Mouse (Mus musculus): ENCODE results near the gene Fat3. TPM values are rescaled to one million over a fixed set of nuclear protein-coding genes. Genes with fewer than 3 reads are reported as not detected.
A peak's percentile ranks its signal among the peaks of the same experiment; 100 is the strongest.

Fat3 gene
- polyA plus RNA-seq, 1 experiment from 2014 or later, result 1.8 TPM

DNA sequence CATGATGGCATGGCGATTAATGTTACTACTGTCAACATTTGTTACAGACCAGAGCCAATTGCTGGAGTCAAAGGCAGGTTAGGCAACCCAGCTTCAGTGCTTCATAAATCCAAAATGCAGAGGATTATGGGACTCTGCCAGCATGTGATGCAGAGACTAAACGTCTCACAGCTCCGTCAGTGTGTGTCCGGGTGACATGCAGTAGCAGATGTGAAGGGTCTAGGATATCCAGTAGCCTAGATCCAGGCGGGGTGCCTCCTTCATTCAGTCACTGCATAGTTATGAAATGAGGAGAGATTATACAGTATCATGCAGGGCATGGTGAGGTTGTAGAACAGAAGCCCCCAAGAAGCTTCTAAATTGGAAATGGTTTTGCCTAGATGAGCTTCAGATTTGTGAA is 379.3 kb downstream of the Fat3 start:
- no peak for ATAC-seq (ENCODE audit: insufficient number of reproducible peaks, insufficient read depth, low FRiP score, low read depth)
- WGBS, result 74% methylated on average over 5 of the region's 5 CpGs

DNA sequence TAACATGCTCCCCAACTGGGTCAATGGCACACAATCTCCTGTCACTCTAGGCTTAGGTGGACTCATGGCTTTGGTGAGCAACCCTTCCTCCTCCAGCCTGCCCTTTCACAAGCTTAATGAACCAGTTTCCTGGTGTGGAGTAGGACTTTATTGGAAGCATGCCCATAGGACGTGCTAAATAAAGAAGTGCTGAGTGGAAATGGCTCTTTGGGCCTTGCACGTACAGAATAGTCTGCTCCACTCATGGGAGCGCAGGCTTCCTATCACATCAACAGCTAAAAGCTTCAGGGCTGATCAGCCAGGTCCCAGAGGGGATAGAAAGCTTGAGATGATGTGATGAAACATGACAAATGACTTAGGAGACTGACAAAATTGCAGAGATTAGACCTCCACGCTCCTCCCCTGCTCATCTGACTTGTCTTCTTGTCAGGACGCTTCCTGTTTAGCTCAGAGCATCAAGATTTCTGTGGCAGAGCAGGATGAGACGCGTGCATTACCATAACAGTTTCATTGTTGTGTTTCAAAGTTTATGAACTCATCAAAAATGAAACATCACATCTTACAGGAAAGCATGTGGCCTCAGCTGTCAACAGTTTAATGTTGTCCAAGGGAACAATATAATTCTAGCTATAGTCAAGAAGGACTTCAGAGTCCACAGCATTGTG is 386.1 kb downstream of the Fat3 start:
- ATAC-seq (ENCODE audit: insufficient number of reproducible peaks, insufficient read depth, low FRiP score, low read depth), result peak; percentile 91
- no peak overlapping the region for H3K4me3 ChIP-seq (ENCODE audit: control insufficient read depth in 1 of 2, insufficient read depth in 1 of 2, low read depth in 1 of 2, low read length in 2 of 2)
- no peaks in the 10 kb centered on the region for H3K27me3 ChIP-seq (ENCODE audit: control insufficient read depth, insufficient read depth, low read length)
- peak overlapping the region; percentile 64 to 76 for H3K27ac ChIP-seq (replicated peaks in 1 of 2; ENCODE audit: control insufficient read depth in 1 of 2, insufficient read depth in 1 of 2, low read depth in 2 of 2, low read length in 2 of 2)
- H3K4me2 ChIP-seq (ENCODE audit: low read length), result peak overlapping the region; percentile 31; the same call in 1 of the 2 replicates
- whole genome bisulfite sequencing, result 18% methylated on average over 7 of the region's 7 CpGs
- peaks cover 7 to 14% of the 10 kb centered on the region in 2 experiments for H3K4me1 ChIP-seq (ENCODE audit: control insufficient read depth in 2 of 2, insufficient read depth in 2 of 2, low read length in 2 of 2)
- H3K9me3 ChIP-seq (ENCODE audit: control insufficient read depth, low read length), result 0 out of 2 replicates have a peak, but pooled peaks cover 3% of the 10 kb centered on the region
- H3K36me3 ChIP-seq (ENCODE audit: control insufficient read depth, insufficient read depth, low read length), result no peaks in the 10 kb centered on the region
- H3K9ac ChIP-seq (ENCODE audit: low read length), result no peak overlapping the region

More for the DNA sequence above, 379.3 kb downstream of the Fat3 start:
- Histone ChIP-seq H3K4me3 (ENCODE audit: control insufficient read depth in 1 of 2, insufficient read depth in 1 of 2, low read depth in 1 of 2, low read length in 2 of 2) (no peak overlapping the region), H3K36me3 (ENCODE audit: control insufficient read depth, insufficient read depth, low read length) (no peaks in the 10 kb centered on the region), H3K27ac (replicated peaks in 1 of 2; ENCODE audit: control insufficient read depth in 1 of 2, insufficient read depth in 1 of 2, low read depth in 2 of 2, low read length in 2 of 2) (no peak overlapping the region), H3K9me3 (ENCODE audit: control insufficient read depth, low read length) (no peaks in the 10 kb centered on the region), H3K4me2 (ENCODE audit: low read length) (no peak overlapping the region), H3K27me3 (ENCODE audit: control insufficient read depth, insufficient read depth, low read length) (no peaks in the 10 kb centered on the region), H3K4me1 (ENCODE audit: control insufficient read depth in 2 of 2, insufficient read depth in 2 of 2, low read length in 2 of 2) (no peaks in the 10 kb centered on the region), H3K9ac (ENCODE audit: low read length) (no peak overlapping the region)

DNA sequence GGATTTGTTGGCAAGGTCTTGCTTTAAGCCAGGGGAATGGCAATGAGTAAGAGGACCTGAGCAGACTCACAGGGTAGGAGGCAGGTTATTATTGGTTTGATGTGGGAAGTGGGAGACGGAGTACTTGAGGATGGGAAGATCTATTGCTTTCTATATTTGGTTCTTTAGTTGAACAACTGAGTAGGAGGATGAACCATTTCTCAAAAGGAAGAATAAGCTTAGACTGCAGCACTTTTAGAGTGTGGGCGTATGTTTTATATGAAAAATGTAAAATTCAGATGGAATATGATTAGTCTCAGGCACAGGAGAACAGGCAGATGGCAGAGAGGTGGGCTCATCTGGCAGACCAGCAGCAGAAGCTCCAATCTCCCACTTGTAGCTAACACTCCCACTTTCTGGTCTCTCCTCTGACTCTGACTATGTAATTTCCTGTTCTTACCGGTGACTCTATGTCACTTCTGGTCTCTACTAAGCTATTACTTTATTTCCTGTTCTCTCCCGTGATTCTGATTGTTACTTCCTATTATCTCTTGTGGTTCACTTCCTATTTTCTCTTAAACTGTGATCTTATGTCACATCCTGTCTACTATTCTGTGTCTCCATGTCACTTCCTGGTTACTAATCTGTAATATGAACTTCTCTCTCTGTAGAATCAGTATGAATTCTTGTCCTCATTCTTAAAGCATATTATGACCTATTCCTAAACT is 387.0 kb downstream of the Fat3 start:
- H3K9ac ChIP-seq (ENCODE audit: low read length), result no peak overlapping the region
- no peak overlapping the region for H3K4me2 ChIP-seq (ENCODE audit: low read length)
- no peak for ATAC-seq (ENCODE audit: insufficient number of reproducible peaks, insufficient read depth, low FRiP score, low read depth)
- H3K27me3 ChIP-seq (ENCODE audit: control insufficient read depth, insufficient read depth, low read length), result no peaks in the 10 kb centered on the region
- no peak overlapping the region; a peak in 1 of 4 replicates for H3K27ac ChIP-seq (replicated peaks in 1 of 2; ENCODE audit: control insufficient read depth in 1 of 2, insufficient read depth in 1 of 2, low read depth in 2 of 2, low read length in 2 of 2)
- H3K4me3 ChIP-seq (ENCODE audit: control insufficient read depth in 1 of 2, insufficient read depth in 1 of 2, low read depth in 1 of 2, low read length in 2 of 2), result no peak overlapping the region
- WGBS, result 68% methylated on average over 4 of the region's 4 CpGs
- 0 out of 2 replicates have a peak, but pooled peaks cover 3% of the 10 kb centered on the region for H3K9me3 ChIP-seq (ENCODE audit: control insufficient read depth, low read length)
- H3K36me3 ChIP-seq (ENCODE audit: control insufficient read depth, insufficient read depth, low read length), result no peaks in the 10 kb centered on the region
- H3K4me1 ChIP-seq (ENCODE audit: control insufficient read depth in 2 of 2, insufficient read depth in 2 of 2, low read length in 2 of 2), result peaks cover 7 to 14% of the 10 kb centered on the region in 2 experiments

DNA sequence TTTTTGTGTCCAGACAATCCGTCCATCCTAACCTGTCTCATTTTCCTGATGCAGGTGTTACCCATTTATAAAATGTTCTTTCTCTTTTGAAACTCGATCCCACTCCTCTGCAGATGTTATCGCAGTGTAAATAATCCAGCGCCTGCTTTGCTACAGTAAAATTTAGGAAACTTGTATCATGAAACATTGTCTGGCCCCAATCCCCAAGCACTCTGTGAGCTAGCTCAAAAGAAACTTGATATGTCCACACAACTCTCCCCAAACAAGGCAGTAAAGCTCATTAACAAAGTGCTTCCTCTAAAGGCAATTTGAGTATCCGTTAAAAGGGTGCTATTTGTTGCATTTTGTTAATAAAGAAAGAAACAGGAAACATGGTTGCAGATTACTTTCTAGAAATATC is 393.2 kb downstream of the Fat3 start:
- no peak for ATAC-seq (ENCODE audit: insufficient number of reproducible peaks, insufficient read depth, low FRiP score, low read depth)
- Histone ChIP-seq H3K4me1 (ENCODE audit: control insufficient read depth in 2 of 2, insufficient read depth in 2 of 2, low read length in 2 of 2) (no peaks in the 10 kb centered on the region), H3K4me3 (ENCODE audit: control insufficient read depth in 1 of 2, insufficient read depth in 1 of 2, low read depth in 1 of 2, low read length in 2 of 2) (no peak overlapping the region), H3K36me3 (ENCODE audit: control insufficient read depth, insufficient read depth, low read length) (no peaks in the 10 kb centered on the region), H3K4me2 (ENCODE audit: low read length) (no peak overlapping the region), H3K9ac (ENCODE audit: low read length) (no peak overlapping the region), H3K27me3 (ENCODE audit: control insufficient read depth, insufficient read depth, low read length) (no peaks in the 10 kb centered on the region), H3K9me3 (ENCODE audit: control insufficient read depth, low read length) (0 out of 2 replicates have a peak, but pooled peaks cover 3% of the 10 kb centered on the region), H3K27ac (replicated peaks in 1 of 2; ENCODE audit: control insufficient read depth in 1 of 2, insufficient read depth in 1 of 2, low read depth in 2 of 2, low read length in 2 of 2) (no peak overlapping the region)
- WGBS, result 63% methylated on average over 5 of the region's 5 CpGs

DNA sequence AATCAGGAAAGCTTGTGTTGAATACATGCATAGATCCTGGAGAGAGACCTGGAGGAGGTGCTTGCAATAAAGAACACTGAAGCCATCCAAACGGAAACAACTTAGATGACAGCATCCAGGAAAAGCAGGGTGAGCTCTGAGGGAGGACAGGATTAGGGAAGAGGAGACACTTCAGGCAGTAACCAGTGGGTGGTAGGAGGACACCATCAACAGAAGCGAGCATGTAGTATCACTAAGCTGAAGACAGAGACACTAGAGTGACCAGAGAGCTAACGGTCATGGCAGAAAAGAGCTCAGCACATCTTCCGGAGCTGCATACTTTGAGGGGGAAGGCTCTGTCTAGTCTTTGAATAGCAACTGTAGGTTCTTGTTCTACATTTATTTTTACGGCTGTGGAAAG is 393.7 kb downstream of the Fat3 start:
- Histone ChIP-seq H3K9me3 (ENCODE audit: control insufficient read depth, low read length) (0 out of 2 replicates have a peak, but pooled peaks cover 3% of the 10 kb centered on the region), H3K27ac (replicated peaks in 1 of 2; ENCODE audit: control insufficient read depth in 1 of 2, insufficient read depth in 1 of 2, low read depth in 2 of 2, low read length in 2 of 2) (no peak overlapping the region), H3K36me3 (ENCODE audit: control insufficient read depth, insufficient read depth, low read length) (no peaks in the 10 kb centered on the region), H3K27me3 (ENCODE audit: control insufficient read depth, insufficient read depth, low read length) (no peaks in the 10 kb centered on the region), H3K9ac (ENCODE audit: low read length) (no peak overlapping the region), H3K4me1 (ENCODE audit: control insufficient read depth in 2 of 2, insufficient read depth in 2 of 2, low read length in 2 of 2) (no peaks in the 10 kb centered on the region), H3K4me2 (ENCODE audit: low read length) (no peak overlapping the region), H3K4me3 (ENCODE audit: control insufficient read depth in 1 of 2, insufficient read depth in 1 of 2, low read depth in 1 of 2, low read length in 2 of 2) (no peak overlapping the region)
- ATAC-seq (ENCODE audit: insufficient number of reproducible peaks, insufficient read depth, low FRiP score, low read depth), result no peak
- WGBS, result 48% methylated on average over 5 of the region's 5 CpGs

DNA sequence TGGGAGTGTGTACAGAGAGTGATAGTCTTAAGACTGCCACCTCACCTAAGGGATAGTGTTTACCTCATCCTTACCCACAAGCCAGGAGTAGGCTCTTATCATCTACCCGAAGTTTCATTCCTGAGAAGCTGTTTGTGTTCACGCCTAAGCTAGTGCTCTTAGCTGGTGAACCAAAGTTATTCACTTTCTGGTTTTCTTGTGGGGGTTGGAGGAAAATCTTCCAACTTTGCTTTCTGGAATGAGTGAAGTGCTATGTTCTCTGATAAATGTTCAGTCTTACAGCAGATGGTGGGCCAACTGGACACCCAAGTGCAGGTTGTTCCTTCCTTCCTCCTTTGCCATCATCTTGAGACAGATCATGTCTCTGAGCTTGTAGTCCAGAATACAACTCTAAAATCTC is 402.5 kb downstream of the Fat3 start:
- H3K4me3 ChIP-seq (ENCODE audit: control insufficient read depth in 1 of 2, insufficient read depth in 1 of 2, low read depth in 1 of 2, low read length in 2 of 2), result no peak overlapping the region
- WGBS, result 60% methylated on average over 2 of the region's 2 CpGs

DNA sequence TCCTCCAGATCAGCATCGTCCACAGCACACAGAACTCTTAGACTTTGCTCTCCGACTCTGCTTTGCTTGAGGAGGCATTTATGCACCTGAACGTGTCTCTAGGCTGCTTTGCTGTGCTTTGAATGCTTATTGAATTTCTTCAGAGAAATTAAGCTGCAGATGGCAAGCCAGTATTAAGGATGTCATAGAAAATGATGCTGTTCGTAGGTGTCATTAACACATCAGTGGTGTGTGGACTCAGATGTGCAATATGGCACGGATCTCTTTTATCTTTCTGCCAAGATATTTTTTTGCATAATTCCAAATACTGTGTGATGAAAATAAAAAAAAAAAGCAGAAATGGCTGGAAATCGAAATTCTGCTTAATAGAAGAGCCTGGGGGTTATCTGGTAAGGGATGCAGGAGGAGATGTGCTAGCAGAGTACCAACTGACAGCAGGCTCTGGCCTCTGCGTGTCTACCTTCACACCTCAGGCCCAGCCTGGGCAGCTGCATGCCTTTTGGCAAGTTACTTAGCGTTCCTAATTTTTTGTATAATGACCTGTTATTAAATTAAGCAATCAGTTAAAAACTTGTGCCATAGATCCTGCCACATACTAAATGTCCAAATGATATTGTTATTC is 407.9 kb downstream of the Fat3 start:
- Histone ChIP-seq H3K36me3 (ENCODE audit: control insufficient read depth, insufficient read depth, low read length) (no peaks in the 10 kb centered on the region), H3K27ac (replicated peaks in 1 of 2; ENCODE audit: control insufficient read depth in 1 of 2, insufficient read depth in 1 of 2, low read depth in 2 of 2, low read length in 2 of 2) (no peak overlapping the region), H3K4me2 (ENCODE audit: low read length) (no peak overlapping the region), H3K9me3 (ENCODE audit: control insufficient read depth, low read length) (no peaks in the 10 kb centered on the region), H3K4me3 (ENCODE audit: control insufficient read depth in 1 of 2, insufficient read depth in 1 of 2, low read depth in 1 of 2, low read length in 2 of 2) (no peak overlapping the region), H3K4me1 (ENCODE audit: control insufficient read depth in 2 of 2, insufficient read depth in 2 of 2, low read length in 2 of 2) (no peaks in the 10 kb centered on the region), H3K9ac (ENCODE audit: low read length) (no peak overlapping the region), H3K27me3 (ENCODE audit: control insufficient read depth, insufficient read depth, low read length) (no peaks in the 10 kb centered on the region)
- WGBS, result 84% methylated on average over 8 of the region's 8 CpGs
- no peak for ATAC-seq (ENCODE audit: insufficient number of reproducible peaks, insufficient read depth, low FRiP score, low read depth)

More for the DNA sequence above, 402.5 kb downstream of the Fat3 start:
- Histone ChIP-seq H3K4me1 (ENCODE audit: control insufficient read depth in 2 of 2, insufficient read depth in 2 of 2, low read length in 2 of 2) (no peaks in the 10 kb centered on the region), H3K27ac (replicated peaks in 1 of 2; ENCODE audit: control insufficient read depth in 1 of 2, insufficient read depth in 1 of 2, low read depth in 2 of 2, low read length in 2 of 2) (no peak overlapping the region), H3K4me2 (ENCODE audit: low read length) (no peak overlapping the region), H3K27me3 (ENCODE audit: control insufficient read depth, insufficient read depth, low read length) (no peaks in the 10 kb centered on the region), H3K36me3 (ENCODE audit: control insufficient read depth, insufficient read depth, low read length) (no peaks in the 10 kb centered on the region), H3K9me3 (ENCODE audit: control insufficient read depth, low read length) (no peaks in the 10 kb centered on the region), H3K9ac (ENCODE audit: low read length) (no peak overlapping the region)
- no peak for ATAC-seq (ENCODE audit: insufficient number of reproducible peaks, insufficient read depth, low FRiP score, low read depth)
